Comparison of ENCODE assay signal across 17 mouse cellular contexts in genomic region chr3:116940804-116941558, GRCm38 (mm10). TPM values are rescaled to one million over a fixed set of nuclear protein-coding genes. Genes with fewer than 3 reads are reported as not detected.
A peak's percentile ranks its signal among the peaks of the same experiment; 100 is the strongest.
DNase-seq lines count a peak whose midpoint lies in the region; ATAC-seq and TF ChIP-seq lines count a peak whose summit lies in the region.
"Had no signal": no experiment of that assay in that cellular context is flagged by ENCODE, and none has a peak within 500 bp of the region (broad histone marks: within the 10 kb centered on the region; RNA-seq: fewer than 3 reads in every experiment).

No protein-coding gene starts in this region.

- H3K9me3 ChIP-seq in heart, embryonic 14.5 days (ENCODE audit: control insufficient read depth, low read length), result no peaks in the 10 kb centered on the region
- peaks cover 2% of the 10 kb centered on the region; the same call in 1 of the 2 replicates for H3K9me3 ChIP-seq in liver, postnatal 0 days (ENCODE audit: low read length)
- no peaks in the 10 kb centered on the region for H3K9me3 ChIP-seq in liver, embryonic 11.5 days (ENCODE audit: control insufficient read depth, low read length)
- no peaks in the 10 kb centered on the region for H3K9me3 ChIP-seq in hindbrain, embryonic 11.5 days (ENCODE audit: control insufficient read depth, low read length)
- H3K9me3 ChIP-seq: liver, embryonic 12.5 days had no signal

- 61% methylated on average over 10 of the region's 10 CpGs for WGBS in heart, embryonic 14.5 days
- WGBS in liver, postnatal 0 days (ENCODE audit: insufficient replicate concordance), result 74% methylated on average over 10 of the region's 10 CpGs
- WGBS in liver, embryonic 11.5 days, result 77% methylated on average over 10 of the region's 10 CpGs
- WGBS in hindbrain, embryonic 11.5 days, result 86% methylated on average over 10 of the region's 10 CpGs

- no peak for TF ChIP-seq EP300 in liver, postnatal 0 days (IDR thresholded peaks at IDR 0.05; ENCODE audit: low read depth)

- 0 out of 2 replicates have a peak, but pooled peaks cover 3% of the 10 kb centered on the region for H3K36me3 ChIP-seq in heart, embryonic 14.5 days (ENCODE audit: control insufficient read depth, insufficient read depth, low read length)
- H3K36me3 ChIP-seq in liver, postnatal 0 days (replicated peaks; ENCODE audit: insufficient read depth, low read length), result peaks cover 5% of the 10 kb centered on the region; the same call in 1 of the 2 replicates
- no peaks in the 10 kb centered on the region for H3K36me3 ChIP-seq in liver, embryonic 11.5 days (ENCODE audit: control insufficient read depth, insufficient read depth, low read length)
- H3K36me3 ChIP-seq in hindbrain, embryonic 11.5 days (ENCODE audit: control insufficient read depth, insufficient read depth, low read length), result no peaks in the 10 kb centered on the region
- H3K36me3 ChIP-seq: liver, embryonic 12.5 days had no signal

- H3K9ac ChIP-seq in heart, embryonic 14.5 days (ENCODE audit: low read length), result no peak overlapping the region
- no peak overlapping the region for H3K9ac ChIP-seq in liver, postnatal 0 days (replicated peaks)
- H3K9ac ChIP-seq in liver, embryonic 11.5 days (ENCODE audit: low read depth, low read length), result no peak overlapping the region
- H3K9ac ChIP-seq in hindbrain, embryonic 11.5 days (ENCODE audit: low read depth, low read length), result no peak overlapping the region
- H3K9ac ChIP-seq: liver, embryonic 12.5 days had no signal

- no peaks in the 10 kb centered on the region for H3K27me3 ChIP-seq in heart, embryonic 14.5 days (ENCODE audit: control insufficient read depth, insufficient read depth, low read length)
- H3K27me3 ChIP-seq in liver, postnatal 0 days (ENCODE audit: insufficient read depth, low read length), result no peaks in the 10 kb centered on the region
- no peaks in the 10 kb centered on the region for H3K27me3 ChIP-seq in liver, embryonic 11.5 days (replicated peaks; ENCODE audit: control insufficient read depth, insufficient read depth, low read length)
- no peaks in the 10 kb centered on the region for H3K27me3 ChIP-seq in hindbrain, embryonic 11.5 days (ENCODE audit: control insufficient read depth, insufficient read depth, low read length)
- H3K27me3 ChIP-seq: liver, embryonic 12.5 days had no signal

- no peak for ATAC-seq in heart, embryonic 14.5 days (ENCODE audit: insufficient number of reproducible peaks, insufficient read depth, low FRiP score, low read depth)
- no peak for ATAC-seq in liver, postnatal 0 days
- ATAC-seq in liver, embryonic 11.5 days (replicated peaks; ENCODE audit: low FRiP score), result no peak
- no peak for ATAC-seq in hindbrain, embryonic 11.5 days (ENCODE audit: low FRiP score)
- ATAC-seq: hindbrain, embryonic 16.5 days; liver, embryonic 12.5 days; midbrain, embryonic 16.5 days had no signal

- no peak for TF ChIP-seq CTCF in liver, postnatal 0 days (IDR thresholded peaks at IDR 0.05; ENCODE audit: low read depth)

- no peak for DNase-seq in heart, adult 8-10 months (ENCODE audit: low spot score)
- DNase-seq in liver, postnatal 0 days, result no peak
- DNase-seq in liver, embryonic 11.5 days (ENCODE audit: low spot score), result no peak
- peak; percentile 28 to 66 for DNase-seq in left cerebral cortex, adult 18-20 months (ENCODE audit: low spot score in 2 of 2)
- DNase-seq in right cerebral cortex, postnatal 25 days, result peak; percentile 26
- DNase-seq in hindbrain, embryonic 11.5 days (ENCODE audit: low spot score), result no peak
- no peak for DNase-seq in thymus, postnatal 4 days
- DNase-seq: adrenal gland, postnatal 10 days; cerebellum, adult 11-12 months; spleen, adult 18-20 months had no signal

- H3K4me3 ChIP-seq in heart, embryonic 14.5 days (ENCODE audit: control insufficient read depth in 1 of 2, insufficient read depth in 1 of 2, low read depth in 1 of 2, low read length in 2 of 2), result no peak overlapping the region
- no peak overlapping the region for H3K4me3 ChIP-seq in liver, postnatal 0 days (ENCODE audit: low read depth, low read length)
- no peak overlapping the region for H3K4me3 ChIP-seq in liver, embryonic 11.5 days (ENCODE audit: low read depth, low read length)
- H3K4me3 ChIP-seq in hindbrain, embryonic 11.5 days (ENCODE audit: low read depth, low read length), result no peak overlapping the region
- H3K4me3 ChIP-seq: liver, embryonic 12.5 days had no signal

- peaks cover 19 to 43% of the 10 kb centered on the region in 2 experiments for H3K4me1 ChIP-seq in heart, embryonic 14.5 days (ENCODE audit: control insufficient read depth in 2 of 2, insufficient read depth in 2 of 2, low read length in 2 of 2)
- H3K4me1 ChIP-seq in liver, postnatal 0 days (ENCODE audit: insufficient read depth), result no peaks in the 10 kb centered on the region
- H3K4me1 ChIP-seq in liver, embryonic 11.5 days (replicated peaks; ENCODE audit: control insufficient read depth, insufficient read depth, low read length), result no peaks in the 10 kb centered on the region
- H3K4me1 ChIP-seq in hindbrain, embryonic 11.5 days (replicated peaks; ENCODE audit: control insufficient read depth, insufficient read depth, low read length), result no peaks in the 10 kb centered on the region
- H3K4me1 ChIP-seq: liver, embryonic 12.5 days had no signal

- H3K27ac ChIP-seq in heart, embryonic 14.5 days (replicated peaks in 1 of 2; ENCODE audit: control insufficient read depth in 1 of 2, insufficient read depth in 1 of 2, low read depth in 2 of 2, low read length in 2 of 2), result peak overlapping the region; percentile 47 to 58
- peak overlapping the region; percentile 51; the same call in 1 of the 2 replicates for H3K27ac ChIP-seq in liver, postnatal 0 days (ENCODE audit: low read depth)
- H3K27ac ChIP-seq in liver, embryonic 11.5 days (ENCODE audit: low read depth, low read length), result no peak overlapping the region
- H3K27ac ChIP-seq in hindbrain, embryonic 11.5 days (ENCODE audit: low read depth, low read length), result no peak overlapping the region
- H3K27ac ChIP-seq: liver, embryonic 12.5 days had no signal

- no peak overlapping the region for H3K4me2 ChIP-seq in heart, embryonic 14.5 days (ENCODE audit: low read length)
- H3K4me2 ChIP-seq in liver, postnatal 0 days (ENCODE audit: low read depth, low read length), result no peak overlapping the region
- H3K4me2 ChIP-seq in liver, embryonic 11.5 days, result no peak overlapping the region
- no peak overlapping the region for H3K4me2 ChIP-seq in hindbrain, embryonic 11.5 days (replicated peaks; ENCODE audit: low read depth, low read length)
- H3K4me2 ChIP-seq: liver, embryonic 12.5 days had no signal

RNA-seq across cellular contexts. Expression of gene 4930455H04Rik, which starts 27.1 kb away (rescaled TPM):
- polyA plus RNA-seq in heart, embryonic 14.5 days (2014; fragmentation: Nextera tagmentation; extraction: Ambion mirVana), result not detected in 2 replicates
- total RNA-seq in heart, adult 8-10 months (2022), result not detected
- 0.19 TPM in 1 of 2 replicates, not detected in the other for polyA plus RNA-seq in liver, postnatal 0 days (2015; fragmentation: Nextera tagmentation; extraction: Ambion mirVana)
- polyA plus RNA-seq in liver, embryonic 11.5 days (2014; fragmentation: Nextera tagmentation; extraction: Ambion mirVana), result not detected in 2 replicates
- not detected for total RNA-seq in left cerebral cortex, adult 18-20 months (2021)
- polyA plus RNA-seq in hindbrain, embryonic 11.5 days (2014; fragmentation: Nextera tagmentation; extraction: Ambion mirVana), result not detected in 2 replicates
- total RNA-seq: gastrocnemius, adult 18-20 months; neutrophil, adult 5-6 weeks had no signal
- polyA plus RNA-seq: hindbrain, embryonic 16.5 days; kidney, embryonic 16.5 days; liver, embryonic 12.5 days; midbrain, embryonic 16.5 days had no signal

RNA-seq across cellular contexts. Expression of gene Palmd, which starts 27.8 kb away (rescaled TPM):
- polyA plus RNA-seq in heart, embryonic 14.5 days (2014; fragmentation: Nextera tagmentation; extraction: Ambion mirVana), result 17.7 and 18.6 TPM in 2 replicates
- total RNA-seq in heart, adult 8-10 months (2022), result 10 to 100 TPM; 44.2 to 59.7 (median 53.0) TPM
- polyA plus RNA-seq in liver, postnatal 0 days (2015; fragmentation: Nextera tagmentation; extraction: Ambion mirVana), result 30.8 and 31.0 TPM in 2 replicates
- polyA plus RNA-seq in liver, embryonic 11.5 days (2014; fragmentation: Nextera tagmentation; extraction: Ambion mirVana), result 4.6 and 4.8 TPM in 2 replicates
- total RNA-seq in left cerebral cortex, adult 18-20 months (2021), result 10 to 100 TPM; 18.6 to 19.0 TPM
- 7.4 and 7.7 TPM in 2 replicates for polyA plus RNA-seq in hindbrain, embryonic 11.5 days (2014; fragmentation: Nextera tagmentation; extraction: Ambion mirVana)
- total RNA-seq: neutrophil, adult 5-6 weeks had no signal

Comparison
In these comparisons a context has a peak if more than half of its experiments do, and no peak if none do; other contexts are left out.
1. H3K27ac ChIP-seq: peak in heart, embryonic 14.5 days (2 of 2) and liver, postnatal 0 days (single experiment); none in liver, embryonic 11.5 days (single experiment) and hindbrain, embryonic 11.5 days (single experiment).
2. DNase-seq: peak in left cerebral cortex, adult 18-20 months (2 of 2) and right cerebral cortex, postnatal 25 days (single experiment); none in heart, adult 8-10 months (single experiment), liver, postnatal 0 days (single experiment), liver, embryonic 11.5 days (single experiment), hindbrain, embryonic 11.5 days (single experiment) and thymus, postnatal 4 days (single experiment).